Mouse (Mus musculus) midbrain, embryonic 12.5 days (tissue): ENCODE measurements around the gene Gpr107. TPM values are rescaled to one million over a fixed set of nuclear protein-coding genes. Genes with fewer than 3 reads are reported as not detected.

Source experiments
- ATAC-seq: fragments of 200-750 bp; cut with Nextera tagmentation; 2 replicates; pipeline ENCODE4 v1.8.0; 2017; ENCODE audit warnings: low read depth, moderate TSS enrichment, moderate library complexity; ENCODE audit not compliant: low FRiP score
- H3K27ac ChIP-seq: fragments of 300-500 bp; sonication (generic); replicated peaks from 2 replicates; pipeline ENCODE4 v1.5.1; 2016; ENCODE audit warnings: mild to moderate bottlenecking
- H3K27me3 ChIP-seq: fragments of 300-500 bp; sonication (generic); 2 replicates; pipeline ENCODE4 v1.6.1; 2016; ENCODE audit warnings: mild to moderate bottlenecking
- H3K36me3 ChIP-seq: fragments of 300-500 bp; sonication (generic); 2 replicates; pipeline ENCODE4 v1.6.1; 2016
- H3K4me1 ChIP-seq: fragments of 300-500 bp; sonication (generic); 2 replicates; pipeline ENCODE4 v1.6.1; 2016
- H3K4me2 ChIP-seq: fragments of 300-500 bp; sonication (generic); replicated peaks from 2 replicates; pipeline ENCODE4 v1.6.1; 2016; ENCODE audit warnings: mild to moderate bottlenecking, moderate library complexity
- H3K4me3 ChIP-seq: fragments of 300-500 bp; sonication (generic); 2 replicates; pipeline ENCODE4 v1.5.1; 2016; ENCODE audit warnings: mild to moderate bottlenecking
- H3K9ac ChIP-seq: fragments of 300-500 bp; sonication (generic); replicated peaks from 2 replicates; pipeline ENCODE4 v1.6.1; 2016; ENCODE audit warnings: mild to moderate bottlenecking, moderate library complexity
- H3K9me3 ChIP-seq: fragments of 300-500 bp; sonication (generic); 2 replicates; pipeline ENCODE4 v1.6.1; 2016; ENCODE audit warnings: mild to moderate bottlenecking
- whole genome bisulfite sequencing: fragments of 180-500 bp; shearing (Covaris S2); methylation state at CpG from one replicate; pipeline ENCODE4 v1.1.7; 2016; 5-methylcytosine and 5-hydroxymethylcytosine counted together
- polyA plus RNA-seq: library from polyadenylated mRNA; unstranded; fragments of >200 nt; fragmentation: Nextera tagmentation; extraction: Ambion mirVana; gene quantifications from 2 replicates; pipeline ENCODE4 v1.2.1, GENCODE M21; 2016

Gene Gpr107
- 41.7 and 43.7 TPM in 2 replicates for polyA plus RNA-seq

- H3K27ac ChIP-seq, result peak within 1 kb of the TSS; percentile 84
- H3K4me3 ChIP-seq, result peak within 1 kb of the TSS; percentile 98
- H3K36me3 ChIP-seq, result peaks cover 12% of the 10 kb centered on the region; the same call in 1 of the 2 replicates
- peak within 1 kb of the TSS; percentile 80 for H3K4me2 ChIP-seq
- no peaks in the 10 kb centered on the region for H3K9me3 ChIP-seq
- under 1% methylated on average over 53 of the region's 53 CpGs for WGBS
- H3K4me1 ChIP-seq, result peaks cover 19% of the 10 kb centered on the region
- no peaks in the 10 kb centered on the region for H3K27me3 ChIP-seq
- peak within 1 kb of the TSS; percentile 89 for H3K9ac ChIP-seq
- peak; percentile 89 for ATAC-seq
Observed at GRCm38 (mm10) chr2:31151892-31152812, at the start of gene Gpr107. Gene Gpr107, plus strand, starts transcription at chr2:31152316.

DNA sequence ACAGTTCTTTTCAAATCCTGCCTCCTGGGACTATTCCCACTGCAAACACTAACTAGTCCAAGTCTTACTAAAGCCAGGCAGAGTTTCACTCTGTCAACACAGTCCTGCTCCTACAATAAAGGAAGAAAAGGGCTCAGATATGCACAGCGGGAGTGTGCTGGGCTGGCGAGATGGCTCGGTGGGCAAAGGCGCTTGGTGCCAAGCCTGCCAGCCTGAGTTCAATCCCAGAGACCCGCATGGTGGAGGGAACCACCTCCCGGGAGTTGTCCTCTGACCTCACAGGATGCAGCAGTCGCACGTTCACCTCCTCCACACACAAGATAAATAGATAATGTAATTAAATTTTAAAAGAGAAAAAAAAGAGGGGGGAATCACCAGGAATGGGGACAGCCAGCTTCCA is 48.8 kb upstream of the Gpr107 start:
- Histone ChIP-seq H3K27me3 (no peaks in the 10 kb centered on the region), H3K27ac (no peak overlapping the region), H3K9ac (no peak overlapping the region), H3K4me1 (peaks cover 6% of the 10 kb centered on the region; the same call in 1 of the 2 replicates), H3K36me3 (peaks cover 5% of the 10 kb centered on the region; the same call in 1 of the 2 replicates), H3K9me3 (no peaks in the 10 kb centered on the region), H3K4me2 (no peak overlapping the region), H3K4me3 (no peak overlapping the region)
- 81% methylated on average over 8 of the region's 8 CpGs for WGBS
- no peak for ATAC-seq

DNA sequence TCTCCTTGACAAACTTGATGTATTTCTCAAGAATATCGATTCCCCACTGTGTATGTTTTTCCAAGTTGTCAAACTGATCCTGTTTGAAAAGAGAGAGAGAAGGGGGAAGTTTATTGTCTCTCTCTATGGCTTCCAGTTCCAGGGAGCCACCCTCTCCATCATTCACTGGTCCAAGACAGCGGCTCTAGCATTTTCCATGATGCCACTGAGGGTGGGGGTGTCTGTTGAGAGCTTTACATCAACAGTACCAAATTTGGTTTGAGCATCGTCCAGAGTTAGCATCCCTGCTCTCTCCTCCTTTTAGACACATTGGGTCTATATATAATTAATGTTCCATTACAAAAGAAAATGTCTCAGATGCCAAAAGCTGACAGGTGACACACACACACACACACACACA is 46.8 kb upstream of the Gpr107 start:
- H3K27me3 ChIP-seq, result no peaks in the 10 kb centered on the region
- no peaks in the 10 kb centered on the region for H3K9me3 ChIP-seq
- no peak for ATAC-seq
- H3K9ac ChIP-seq, result no peak overlapping the region
- no peaks in the 10 kb centered on the region for H3K36me3 ChIP-seq
- H3K4me1 ChIP-seq, result peaks cover 6% of the 10 kb centered on the region; the same call in 1 of the 2 replicates
- H3K4me3 ChIP-seq, result no peak overlapping the region
- 77% methylated on average over 3 of the region's 3 CpGs for WGBS
- no peak overlapping the region for H3K27ac ChIP-seq
- H3K4me2 ChIP-seq, result no peak overlapping the region

GRCm38 (mm10) chr2:31106004-31106403 is 46.1 kb upstream of the Gpr107 start:
- H3K4me1 ChIP-seq, result peaks cover 6% of the 10 kb centered on the region; the same call in 1 of the 2 replicates
- H3K4me2 ChIP-seq, result no peak overlapping the region
- no peaks in the 10 kb centered on the region for H3K9me3 ChIP-seq
- ATAC-seq, result no peak
- WGBS, result 98% methylated on average over 3 of the region's 3 CpGs
- no peak overlapping the region for H3K4me3 ChIP-seq
- no peaks in the 10 kb centered on the region for H3K27me3 ChIP-seq
- H3K9ac ChIP-seq, result no peak overlapping the region
- no peaks in the 10 kb centered on the region for H3K36me3 ChIP-seq
- no peak overlapping the region for H3K27ac ChIP-seq

DNA sequence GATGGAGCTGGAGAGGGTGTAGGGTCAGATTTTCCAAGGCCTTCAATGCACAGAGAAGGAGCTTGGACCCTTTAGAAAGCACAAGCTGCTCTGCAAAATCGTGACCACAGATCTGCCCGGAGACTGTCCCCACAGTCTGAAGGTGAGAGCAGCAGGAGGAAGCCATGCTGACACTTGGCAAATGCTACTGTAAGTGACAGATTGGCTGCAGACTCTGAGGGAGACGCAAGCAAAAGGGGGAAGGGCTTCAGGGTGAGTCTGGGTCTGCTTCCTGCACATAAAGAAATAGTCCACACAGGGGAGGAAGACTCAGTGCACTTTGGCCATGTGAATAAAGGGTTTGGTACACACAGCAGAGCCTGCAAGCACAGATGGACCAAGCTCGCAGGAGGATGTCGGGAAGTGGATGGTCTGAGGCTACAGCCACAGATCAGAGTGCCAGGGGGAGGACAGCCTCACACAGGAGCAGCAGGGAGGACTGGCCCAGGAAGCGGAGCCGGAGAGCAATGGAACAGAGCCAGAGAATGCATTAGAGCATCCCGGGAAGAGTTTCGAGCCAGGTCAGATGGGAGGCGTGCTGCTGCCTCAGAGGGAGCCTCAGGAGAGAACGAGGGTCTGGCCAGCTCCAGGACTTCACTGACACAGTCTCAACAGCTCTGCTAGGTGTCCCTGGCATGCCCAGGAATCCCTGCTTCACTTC is 45.3 kb upstream of the Gpr107 start:
- Histone ChIP-seq H3K4me2 (no peak overlapping the region), H3K9ac (no peak overlapping the region), H3K4me3 (no peak overlapping the region), H3K27ac (no peak overlapping the region), H3K36me3 (no peaks in the 10 kb centered on the region), H3K27me3 (no peaks in the 10 kb centered on the region), H3K4me1 (peaks cover 6% of the 10 kb centered on the region; the same call in 1 of the 2 replicates), H3K9me3 (no peaks in the 10 kb centered on the region)
- WGBS, result 68% methylated on average over 11 of the region's 11 CpGs
- ATAC-seq, result no peak

DNA sequence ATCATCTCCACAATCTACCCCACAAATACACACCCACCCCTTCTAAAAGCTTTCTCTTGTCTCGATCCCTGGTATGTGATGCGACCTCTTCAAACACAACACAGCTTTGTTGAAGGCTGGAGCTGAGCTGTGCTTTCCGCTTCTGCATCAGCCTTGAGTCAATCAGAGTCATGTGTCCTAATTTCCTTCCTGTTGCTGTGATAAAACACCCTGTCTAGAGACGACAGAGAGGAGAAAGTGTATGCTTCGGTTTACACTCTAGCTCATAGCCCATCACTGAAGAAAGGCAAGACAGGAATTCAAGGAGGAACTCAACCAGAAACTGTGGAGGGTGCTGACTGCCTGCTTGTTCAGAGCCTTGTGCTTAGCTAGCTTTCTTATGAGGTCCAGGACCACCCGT is 43.9 kb upstream of the Gpr107 start:
- no peak overlapping the region for H3K9ac ChIP-seq
- 87% methylated on average over 6 of the region's 6 CpGs for WGBS
- H3K4me1 ChIP-seq, result peaks cover 6% of the 10 kb centered on the region; the same call in 1 of the 2 replicates
- no peak overlapping the region for H3K27ac ChIP-seq
- no peak overlapping the region for H3K4me3 ChIP-seq
- H3K4me2 ChIP-seq, result no peak overlapping the region
- H3K36me3 ChIP-seq, result no peaks in the 10 kb centered on the region
- no peak for ATAC-seq
- no peaks in the 10 kb centered on the region for H3K9me3 ChIP-seq
- H3K27me3 ChIP-seq, result no peaks in the 10 kb centered on the region

GRCm38 (mm10) chr2:31109960-31110548 is 42.1 kb upstream of the Gpr107 start:
- no peak for ATAC-seq
- Histone ChIP-seq H3K9ac (no peak overlapping the region), H3K4me2 (no peak overlapping the region), H3K4me3 (no peak overlapping the region), H3K27me3 (no peaks in the 10 kb centered on the region), H3K36me3 (no peaks in the 10 kb centered on the region), H3K4me1 (peaks cover 6% of the 10 kb centered on the region; the same call in 1 of the 2 replicates), H3K27ac (no peak overlapping the region), H3K9me3 (no peaks in the 10 kb centered on the region)
- WGBS, result 78% methylated on average over 12 of the region's 12 CpGs

DNA sequence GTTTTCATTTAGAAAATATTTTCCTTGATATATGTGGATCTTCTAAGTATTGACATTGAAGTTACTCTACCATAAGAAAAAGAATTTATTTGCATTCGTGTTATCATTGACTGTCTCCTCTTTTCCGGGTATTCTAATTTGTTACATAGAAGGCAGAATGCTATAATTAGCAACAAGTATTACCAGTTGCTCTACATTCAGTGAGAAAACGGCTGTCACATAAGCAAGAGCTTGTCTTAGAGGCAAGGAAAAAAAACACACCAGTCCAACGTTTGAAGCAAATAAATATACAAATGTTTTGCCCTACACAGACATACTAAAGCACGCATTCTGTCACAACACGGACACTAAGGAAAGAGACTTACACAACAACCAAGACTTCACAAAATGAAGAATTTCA is 40.4 kb upstream of the Gpr107 start:
- Histone ChIP-seq H3K9ac (no peak overlapping the region), H3K4me2 (no peak overlapping the region), H3K36me3 (no peaks in the 10 kb centered on the region), H3K27ac (no peak overlapping the region), H3K9me3 (no peaks in the 10 kb centered on the region), H3K27me3 (no peaks in the 10 kb centered on the region), H3K4me3 (no peak overlapping the region), H3K4me1 (peaks cover 9% of the 10 kb centered on the region)
- 84% methylated on average over 6 of the region's 6 CpGs for WGBS
- ATAC-seq, result no peak

DNA sequence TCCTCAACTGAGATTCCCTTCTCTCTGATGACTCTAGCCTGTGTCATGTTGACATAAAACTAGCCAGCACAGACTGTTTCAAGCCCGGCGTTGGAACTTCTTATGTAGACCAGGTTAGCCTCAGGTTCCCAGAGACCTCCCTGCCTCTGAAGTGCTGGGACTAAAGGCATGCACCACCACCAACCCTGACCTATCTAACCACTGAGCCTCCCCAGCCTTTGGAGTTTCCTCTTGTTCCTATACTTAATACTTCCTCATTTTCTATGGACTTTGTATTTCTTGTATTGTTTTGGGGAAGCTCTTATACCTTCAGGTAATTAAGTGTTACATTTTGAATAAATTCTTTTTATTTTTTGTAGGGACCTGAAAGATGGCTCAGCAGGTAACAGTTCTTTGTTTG is 37.9 kb upstream of the Gpr107 start:
- no peak overlapping the region for H3K4me2 ChIP-seq
- no peaks in the 10 kb centered on the region for H3K9me3 ChIP-seq
- H3K4me3 ChIP-seq, result no peak overlapping the region
- peaks cover 4% of the 10 kb centered on the region; the same call in 1 of the 2 replicates for H3K4me1 ChIP-seq
- H3K9ac ChIP-seq, result no peak overlapping the region
- no peaks in the 10 kb centered on the region for H3K27me3 ChIP-seq
- WGBS, result 96% methylated on average over 2 of the region's 2 CpGs
- H3K27ac ChIP-seq, result no peak overlapping the region
- no peaks in the 10 kb centered on the region for H3K36me3 ChIP-seq
- no peak for ATAC-seq

GRCm38 (mm10) chr2:31115091-31115942 is 36.8 kb upstream of the Gpr107 start:
- Histone ChIP-seq H3K4me2 (no peak overlapping the region), H3K9me3 (no peaks in the 10 kb centered on the region), H3K27ac (no peak overlapping the region), H3K4me1 (peaks cover 4% of the 10 kb centered on the region; the same call in 1 of the 2 replicates), H3K36me3 (no peaks in the 10 kb centered on the region), H3K27me3 (no peaks in the 10 kb centered on the region), H3K4me3 (no peak overlapping the region), H3K9ac (no peak overlapping the region)
- ATAC-seq, result no peak
- WGBS, result 83% methylated on average over 10 of the region's 10 CpGs
